Mouse (Mus musculus) forebrain, embryonic 16.5 days (tissue): ENCODE data around the gene 2210017I01Rik. TPM values are rescaled to one million over a fixed set of nuclear protein-coding genes. Genes with fewer than 3 reads are reported as not detected.

Experiments used
- ATAC-seq: fragments of 200-750 bp; cut with Nextera tagmentation; 2 replicates; pipeline ENCODE4 v1.8.0; 2017; ENCODE audit warnings: mild to moderate bottlenecking, moderate library complexity
- H3K27ac ChIP-seq: fragments of 300-500 bp; sonication (generic); 2 replicates; pipeline ENCODE4 v1.5.1; 2014; ENCODE audit warnings: low read length, control low read depth
- H3K27me3 ChIP-seq: fragments of 300-500 bp; sonication (generic); replicated peaks from 2 replicates; pipeline ENCODE4 v1.6.1; 2014; ENCODE audit warnings: low read length; ENCODE audit not compliant: control insufficient read depth, insufficient read depth
- H3K36me3 ChIP-seq: fragments of 300-500 bp; sonication (generic); 2 replicates; pipeline ENCODE4 v1.6.1; 2014; ENCODE audit not compliant: control insufficient read depth, insufficient read depth
- H3K4me1 ChIP-seq: fragments of 300-500 bp; sonication (generic); replicated peaks from 2 replicates; pipeline ENCODE4 v1.6.1; 2014; ENCODE audit warnings: low read length; ENCODE audit not compliant: control insufficient read depth, insufficient read depth
- H3K4me2 ChIP-seq: fragments of 300-500 bp; sonication (generic); 2 replicates; pipeline ENCODE4 v1.6.1; 2014; ENCODE audit warnings: mild to moderate bottlenecking, low read length, control low read depth
- H3K4me3 ChIP-seq: fragments of 300-500 bp; sonication (generic); replicated peaks from 2 replicates; pipeline ENCODE4 v1.5.1; 2014; ENCODE audit warnings: mild to moderate bottlenecking, low read length, control low read depth
- H3K9ac ChIP-seq: fragments of 300-500 bp; sonication (generic); replicated peaks from 2 replicates; pipeline ENCODE4 v1.6.1; 2014; ENCODE audit warnings: low read depth, low read length, control low read depth
- H3K9me3 ChIP-seq: fragments of 300-500 bp; sonication (generic); 2 replicates; pipeline ENCODE4 v1.6.1; 2016; ENCODE audit warnings: low read length; ENCODE audit not compliant: control insufficient read depth
- WGBS: fragments of 180-500 bp; shearing (Covaris S2); extraction: QIAGEN DNeasy Blood & Tissue Kit; methylation state at CpG from one replicate; pipeline ENCODE4 v1.1.7; 2014; 5-methylcytosine and 5-hydroxymethylcytosine counted together
- polyA plus RNA-seq: library from polyadenylated mRNA; unstranded; fragments of >200 nt; fragmentation: Nextera tagmentation; extraction: Ambion mirVana; gene quantifications from 2 replicates; pipeline ENCODE4 v1.2.1, GENCODE M21; 2015

2210017I01Rik gene
- polyA plus RNA-seq = not detected in 2 replicates

GRCm38 (mm10) chr3:92607392-92607791 is at the start of gene 2210017I01Rik:
TSS of gene 2210017I01Rik (minus strand) at chr3:92607492.
- no peak for ATAC-seq
- Histone ChIP-seq H3K4me1 (no peaks in the 10 kb centered on the region), H3K27ac (no peak within 1 kb of the TSS)

DNA sequence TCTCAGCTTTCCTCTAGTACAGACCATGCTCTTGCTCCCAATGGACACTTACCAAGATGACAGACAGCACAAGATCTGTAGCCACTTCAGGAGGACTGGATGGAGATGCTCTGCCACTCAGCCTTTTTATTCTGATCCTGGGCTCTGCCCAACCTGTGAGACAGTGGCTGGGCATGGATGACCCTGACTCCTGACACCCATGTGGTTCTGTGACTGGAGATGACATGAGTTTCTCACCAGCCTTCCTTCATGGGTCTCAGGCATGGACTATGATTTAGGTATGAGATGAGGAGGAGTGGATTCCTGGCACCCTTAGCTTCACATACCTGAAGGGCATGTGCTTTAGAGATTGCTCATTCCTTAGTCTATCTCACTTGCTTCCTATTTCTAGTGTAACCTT is 49.5 kb upstream of the 2210017I01Rik start, which contains the start of gene Lce1b:
Lce1b (minus strand) TSS at position 101 of the 400 bp plus-strand sequence.
- Histone ChIP-seq H3K9me3 (no peaks in the 10 kb centered on the region), H3K4me1 (no peaks in the 10 kb centered on the region), H3K4me3 (no peak within 1 kb of the TSS), H3K36me3 (no peaks in the 10 kb centered on the region), H3K9ac (no peak within 1 kb of the TSS), H3K27me3 (no peaks in the 10 kb centered on the region), H3K4me2 (no peak within 1 kb of the TSS), H3K27ac (no peak within 1 kb of the TSS)
- no peak for ATAC-seq

More at GRCm38 (mm10) chr3:92607392-92607791, at the start of gene 2210017I01Rik:
- Histone ChIP-seq H3K4me2 (no peak within 1 kb of the TSS), H3K9ac (no peak within 1 kb of the TSS), H3K4me3 (no peak within 1 kb of the TSS), H3K27me3 (no peaks in the 10 kb centered on the region), H3K36me3 (no peaks in the 10 kb centered on the region), H3K9me3 (no peaks in the 10 kb centered on the region)

DNA sequence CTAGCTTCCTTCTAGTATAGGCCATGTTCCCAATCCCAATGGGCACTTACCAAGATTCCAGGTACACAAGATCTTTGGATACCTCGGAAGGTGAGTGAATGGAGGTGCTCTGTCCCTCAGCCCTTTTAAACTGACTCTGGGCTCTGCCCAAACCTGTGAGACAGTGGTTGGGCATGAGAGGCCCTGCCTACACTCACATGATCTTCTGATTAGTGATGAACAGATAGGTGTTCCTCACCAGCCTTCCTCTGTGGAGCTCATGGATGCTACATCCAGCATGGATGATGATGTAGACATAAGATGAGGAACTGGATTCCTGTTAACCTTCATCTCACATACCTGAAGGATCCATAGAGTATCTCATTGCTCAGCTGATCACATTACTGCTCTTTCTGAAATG is 40.9 kb upstream of the 2210017I01Rik start, which contains the start of gene Lce1a1:
Lce1a1 (minus strand) TSS at position 101 of the 400 bp plus-strand sequence.
- no peak within 1 kb of the TSS for H3K4me2 ChIP-seq
- no peak within 1 kb of the TSS for H3K4me3 ChIP-seq
- no peaks in the 10 kb centered on the region for H3K27me3 ChIP-seq
- ATAC-seq = no peak
- H3K27ac ChIP-seq = no peak within 1 kb of the TSS
- no peak within 1 kb of the TSS for H3K9ac ChIP-seq
- H3K36me3 ChIP-seq = no peaks in the 10 kb centered on the region
- H3K9me3 ChIP-seq = no peaks in the 10 kb centered on the region
- WGBS = 92% methylated on average over 1 of the region's 1 CpGs
- no peaks in the 10 kb centered on the region for H3K4me1 ChIP-seq

DNA sequence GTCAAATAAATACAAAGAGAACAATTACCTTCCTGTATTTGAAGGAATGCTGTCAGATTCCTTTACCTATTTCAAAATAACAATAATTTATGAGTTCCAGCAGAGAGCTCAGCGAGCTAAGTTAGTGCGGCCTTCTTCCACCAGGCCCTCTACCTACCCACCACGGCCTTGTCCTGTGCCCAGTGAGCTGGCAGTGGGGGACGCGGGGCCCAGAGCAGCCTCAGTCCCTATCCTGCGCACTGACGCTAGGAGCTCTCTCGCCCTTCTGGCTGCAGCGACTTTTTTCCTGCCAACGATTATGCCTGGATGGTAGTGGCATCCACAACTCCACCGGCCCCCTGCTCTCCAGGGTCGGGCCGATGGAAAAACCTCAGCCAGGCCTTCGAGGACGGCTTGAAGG is 32.6 kb upstream of the 2210017I01Rik start:
- 0 out of 2 replicates have a peak, but pooled peaks cover 4% of the 10 kb centered on the region for H3K4me1 ChIP-seq
- H3K4me3 ChIP-seq = no peak overlapping the region
- H3K9ac ChIP-seq = no peak overlapping the region
- no peak for ATAC-seq
- H3K4me2 ChIP-seq = no peak overlapping the region
- no peaks in the 10 kb centered on the region for H3K9me3 ChIP-seq
- WGBS = 93% methylated on average over 15 of the region's 15 CpGs
- H3K27me3 ChIP-seq = no peaks in the 10 kb centered on the region
- H3K36me3 ChIP-seq = no peaks in the 10 kb centered on the region
- no peak overlapping the region for H3K27ac ChIP-seq

DNA sequence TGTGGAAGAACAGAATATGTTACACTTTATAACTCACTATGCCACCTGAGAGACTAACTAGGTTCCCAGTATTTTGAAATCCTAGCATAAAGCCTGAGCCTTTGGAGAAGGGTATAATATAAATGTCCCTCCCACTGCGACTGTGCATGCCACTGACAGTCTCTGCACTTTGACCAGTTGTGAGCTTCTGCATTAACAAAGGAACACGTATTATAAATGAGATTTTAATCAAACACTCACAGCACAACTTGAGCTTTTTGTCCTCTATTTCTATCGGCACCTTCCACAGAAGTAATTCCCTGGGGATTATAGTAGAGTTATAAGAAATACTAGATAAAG is 31.3 kb upstream of the 2210017I01Rik start:
- 0 out of 2 replicates have a peak, but pooled peaks cover 4% of the 10 kb centered on the region for H3K4me1 ChIP-seq
- no peak overlapping the region for H3K4me2 ChIP-seq
- no peaks in the 10 kb centered on the region for H3K27me3 ChIP-seq
- 37% methylated on average over 3 of the region's 3 CpGs for WGBS
- H3K9me3 ChIP-seq = no peaks in the 10 kb centered on the region
- H3K36me3 ChIP-seq = no peaks in the 10 kb centered on the region
- H3K4me3 ChIP-seq = no peak overlapping the region
- no peak overlapping the region for H3K9ac ChIP-seq
- H3K27ac ChIP-seq = no peak overlapping the region
- ATAC-seq = no peak

GRCm38 (mm10) chr3:92637745-92638652 is 30.7 kb upstream of the 2210017I01Rik start:
- H3K9me3 ChIP-seq = no peaks in the 10 kb centered on the region
- H3K9ac ChIP-seq = no peak overlapping the region
- H3K27ac ChIP-seq = no peak overlapping the region
- H3K4me3 ChIP-seq = no peak overlapping the region
- ATAC-seq = peak; percentile 49; the same call in 1 of the 2 replicates
- 5% methylated on average over 1 of the region's 1 CpGs for WGBS
- H3K4me2 ChIP-seq = no peak overlapping the region
- H3K4me1 ChIP-seq = 0 out of 2 replicates have a peak, but pooled peaks cover 4% of the 10 kb centered on the region
- no peaks in the 10 kb centered on the region for H3K36me3 ChIP-seq
- no peaks in the 10 kb centered on the region for H3K27me3 ChIP-seq

GRCm38 (mm10) chr3:92621560-92621959 is 14.3 kb upstream of the 2210017I01Rik start, which contains the start of gene Lce6a:
TSS of gene Lce6a (minus strand) at chr3:92621660.
- Histone ChIP-seq H3K4me3 (no peak within 1 kb of the TSS), H3K27ac (no peak within 1 kb of the TSS), H3K4me2 (no peak within 1 kb of the TSS), H3K36me3 (no peaks in the 10 kb centered on the region), H3K4me1 (no peaks in the 10 kb centered on the region), H3K9ac (no peak within 1 kb of the TSS), H3K9me3 (no peaks in the 10 kb centered on the region), H3K27me3 (no peaks in the 10 kb centered on the region)
- WGBS = 79% methylated on average over 2 of the region's 2 CpGs
- no peak for ATAC-seq

DNA sequence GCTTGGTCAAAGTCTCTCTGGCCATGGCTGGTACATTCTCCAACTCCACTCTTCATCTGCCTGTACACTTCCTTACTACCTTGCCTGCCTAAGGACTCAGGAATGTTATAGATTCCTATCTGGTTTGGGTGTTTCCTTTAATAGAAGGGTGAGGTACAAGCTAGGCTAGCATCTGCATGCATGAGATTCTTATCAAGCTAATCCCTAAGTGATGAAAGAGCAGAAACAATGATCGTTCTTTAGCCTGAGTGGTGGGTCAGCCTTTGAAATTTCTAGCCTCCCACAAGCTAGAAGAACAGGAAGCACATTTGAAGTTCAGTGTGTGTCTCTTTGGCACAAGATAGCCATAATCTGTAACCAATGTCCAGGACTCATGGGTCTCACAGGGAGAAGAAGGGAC is 2.5 kb upstream of the 2210017I01Rik start:
- Histone ChIP-seq H3K4me2 (no peak overlapping the region), H3K4me3 (no peak overlapping the region), H3K9ac (no peak overlapping the region), H3K36me3 (no peaks in the 10 kb centered on the region), H3K27me3 (no peaks in the 10 kb centered on the region), H3K9me3 (no peaks in the 10 kb centered on the region), H3K4me1 (no peaks in the 10 kb centered on the region), H3K27ac (no peak overlapping the region)
- no peak for ATAC-seq
- 79% methylated on average over 1 of the region's 1 CpGs for WGBS

- Histone ChIP-seq H3K4me3 (no peak overlapping the region), H3K36me3 (no peaks in the 10 kb centered on the region), H3K4me1 (no peaks in the 10 kb centered on the region), H3K27me3 (no peaks in the 10 kb centered on the region), H3K9me3 (no peaks in the 10 kb centered on the region; the same call in 1 of the 2 replicates), H3K27ac (no peak overlapping the region), H3K4me2 (no peak overlapping the region), H3K9ac (no peak overlapping the region)
- no peak for ATAC-seq
- whole genome bisulfite sequencing = 38% methylated on average over 1 of the region's 1 CpGs
These were observed 5.1 kb downstream of the 2210017I01Rik start for GRCm38 (mm10) chr3:92602169-92602568.
